Mouse (Mus musculus) thymus, adult 2 months (tissue): ENCODE measurements around the gene Tmem184b.

Source experiments
- CTCF ChIP-seq: fragments of 200-500 bp; IDR thresholded peaks from 2 replicates; pipeline ENCODE4 v1.5.1; 2012; ENCODE audit warnings: mild to moderate bottlenecking, control low read depth, low read length, moderate library complexity, borderline replicate concordance; ENCODE audit not compliant: control insufficient read depth, poor library complexity, insufficient read depth; ENCODE audit errors: extremely low read depth
- POLR2A ChIP-seq: fragments of 200-500 bp; IDR thresholded peaks from 2 replicates; pipeline ENCODE4 v1.6.1; 2012; ENCODE audit warnings: mild to moderate bottlenecking, low read length, control low read depth, moderate library complexity; ENCODE audit not compliant: control insufficient read depth, poor library complexity, insufficient read depth; ENCODE audit errors: extremely low read depth

- TF ChIP-seq CTCF (no peak), POLR2A (no peak)
Observed at GRCm38 (mm10) chr15:79409077-79409573, 5.8 kb upstream of the Tmem184b start.
